Mouse (Mus musculus) liver, embryonic 16.5 days (tissue): ENCODE data around the gene Kazn. TPM values are rescaled to one million over a fixed set of nuclear protein-coding genes. Genes with fewer than 3 reads are reported as not detected.

Source experiments
- ATAC-seq: fragments of 200-750 bp; cut with Nextera tagmentation; 2 replicates; pipeline ENCODE4 v1.8.0; 2017; ENCODE audit warnings: low read depth, mild to moderate bottlenecking, moderate number of reproducible peaks, moderate library complexity
- H3K27ac ChIP-seq: fragments of 300-500 bp; sonication (generic); 2 replicates; pipeline ENCODE4 v1.5.1; 2014; ENCODE audit warnings: mild to moderate bottlenecking, low read length
- H3K27me3 ChIP-seq: fragments of 300-500 bp; sonication (generic); 2 replicates; pipeline ENCODE4 v1.6.1; 2014; ENCODE audit warnings: low read depth, low read length, mixed read lengths; ENCODE audit not compliant: control insufficient read depth, insufficient read depth
- H3K36me3 ChIP-seq: fragments of 300-500 bp; sonication (generic); 2 replicates; pipeline ENCODE4 v1.6.1; 2014; ENCODE audit warnings: mild to moderate bottlenecking; ENCODE audit not compliant: control insufficient read depth, insufficient read depth
- H3K4me1 ChIP-seq: fragments of 300-500 bp; sonication (generic); 2 replicates; pipeline ENCODE4 v1.6.1; 2014; ENCODE audit warnings: low read depth, low read length, mixed read lengths; ENCODE audit not compliant: control insufficient read depth
- H3K4me2 ChIP-seq: fragments of 300-500 bp; sonication (generic); 2 replicates; pipeline ENCODE4 v1.6.1; 2014; ENCODE audit warnings: low read depth, low read length, mixed read lengths
- H3K4me3 ChIP-seq: fragments of 300-500 bp; sonication (generic); 2 replicates; pipeline ENCODE4 v1.5.1; 2014; ENCODE audit warnings: low read depth, mild to moderate bottlenecking, low read length
- H3K9ac ChIP-seq: fragments of 300-500 bp; sonication (generic); 2 replicates; pipeline ENCODE4 v1.6.1; 2014; ENCODE audit warnings: low read depth, low read length
- H3K9me3 ChIP-seq: fragments of 300-500 bp; sonication (generic); replicated peaks from 2 replicates; pipeline ENCODE4 v1.6.1; 2016; ENCODE audit warnings: low read length; ENCODE audit not compliant: control insufficient read depth
- WGBS: fragments of 180-500 bp; shearing (Covaris S2); extraction: QIAGEN DNeasy Blood & Tissue Kit; methylation state at CpG from one replicate; pipeline ENCODE4 v1.1.7; 2014; ENCODE audit not compliant: insufficient replicate concordance; 5-methylcytosine and 5-hydroxymethylcytosine counted together
- polyA plus RNA-seq: library from polyadenylated mRNA; unstranded; fragments of >200 nt; fragmentation: Nextera tagmentation; extraction: Ambion mirVana; gene quantifications from 2 replicates; pipeline ENCODE4 v1.2.1, GENCODE M21; 2015

Kazn gene
- polyA plus RNA-seq, 1 experiment from 2014 or later, result 0.37 TPM

DNA sequence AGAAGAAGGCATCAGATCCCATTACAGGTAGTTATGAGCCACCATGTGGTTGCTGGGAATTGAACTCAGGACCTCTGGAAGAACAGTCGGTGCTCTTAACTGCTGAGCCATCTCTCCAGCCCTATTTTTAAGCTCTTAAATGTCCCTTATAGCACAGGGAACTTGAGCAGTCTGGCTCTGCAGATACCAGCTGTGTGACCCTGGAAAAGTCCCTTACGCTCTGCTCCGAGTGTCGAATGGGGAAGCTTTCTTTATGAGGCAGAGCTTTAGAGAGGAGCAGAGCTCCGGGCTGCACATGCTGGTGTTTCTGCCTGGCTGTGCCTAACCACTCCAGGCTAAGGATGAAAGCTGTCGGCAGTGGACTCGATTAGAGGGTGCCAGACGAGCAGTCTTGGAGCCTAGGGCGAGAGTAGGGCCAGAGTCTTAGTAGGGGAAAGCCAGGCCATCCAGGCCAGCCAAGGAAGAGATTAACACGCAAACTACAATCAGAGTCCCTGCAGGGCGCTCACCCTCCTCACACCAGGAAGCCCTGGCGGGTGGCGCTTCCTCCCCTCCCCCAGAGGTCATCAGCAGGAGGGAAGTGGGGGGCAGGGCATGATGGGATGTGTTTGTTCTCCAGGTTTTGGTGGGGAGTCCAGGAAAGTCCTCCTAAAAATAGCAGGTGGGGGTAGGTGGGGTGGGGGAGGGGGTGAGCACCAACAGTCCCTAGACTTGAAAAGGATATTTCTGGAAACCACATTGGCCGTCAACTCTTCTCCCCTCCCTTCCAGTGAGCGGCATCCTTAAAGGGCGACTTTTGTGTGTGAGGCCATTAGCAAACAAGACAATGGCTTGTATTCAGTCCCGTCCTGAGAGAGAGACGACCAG lies 73.1 kb downstream of the Kazn start:
- Histone ChIP-seq H3K27ac (no peak overlapping the region; the same call in 1 of the 2 replicates), H3K9me3 (no peaks in the 10 kb centered on the region), H3K4me2 (peak overlapping the region; percentile 20; the same call in 1 of the 2 replicates), H3K4me3 (no peak overlapping the region), H3K9ac (no peak overlapping the region), H3K36me3 (no peaks in the 10 kb centered on the region), H3K27me3 (no peaks in the 10 kb centered on the region), H3K4me1 (peaks cover 3% of the 10 kb centered on the region)
- ATAC-seq, result peak; percentile 60
- 11% methylated on average over 18 of the region's 18 CpGs for WGBS

DNA sequence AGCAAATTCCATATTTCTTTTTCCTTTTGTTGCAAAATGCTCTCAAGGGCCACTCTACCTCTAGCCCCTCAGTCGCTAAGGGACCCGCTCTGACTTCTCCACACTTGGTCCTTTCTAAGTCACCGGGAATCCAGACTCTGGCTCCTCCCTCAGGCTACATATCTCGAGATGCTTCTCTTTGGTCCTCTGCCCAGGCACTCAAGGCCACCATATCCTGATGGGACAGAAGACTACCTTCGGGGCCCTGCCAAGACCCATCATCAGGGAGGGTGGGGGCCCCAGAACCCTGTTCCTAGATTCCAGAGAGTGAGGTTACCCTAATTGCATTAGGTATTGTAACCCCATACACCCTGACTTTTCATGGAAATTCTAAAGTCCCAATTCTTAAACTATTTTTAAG lies 73.8 kb downstream of the Kazn start:
- Histone ChIP-seq H3K36me3 (no peaks in the 10 kb centered on the region), H3K4me2 (no peak overlapping the region), H3K9me3 (no peaks in the 10 kb centered on the region), H3K27ac (no peak overlapping the region), H3K9ac (no peak overlapping the region), H3K27me3 (no peaks in the 10 kb centered on the region), H3K4me3 (no peak overlapping the region), H3K4me1 (peaks cover 3% of the 10 kb centered on the region)
- no peak for ATAC-seq
- WGBS, result 49% methylated on average over 5 of the region's 5 CpGs

DNA sequence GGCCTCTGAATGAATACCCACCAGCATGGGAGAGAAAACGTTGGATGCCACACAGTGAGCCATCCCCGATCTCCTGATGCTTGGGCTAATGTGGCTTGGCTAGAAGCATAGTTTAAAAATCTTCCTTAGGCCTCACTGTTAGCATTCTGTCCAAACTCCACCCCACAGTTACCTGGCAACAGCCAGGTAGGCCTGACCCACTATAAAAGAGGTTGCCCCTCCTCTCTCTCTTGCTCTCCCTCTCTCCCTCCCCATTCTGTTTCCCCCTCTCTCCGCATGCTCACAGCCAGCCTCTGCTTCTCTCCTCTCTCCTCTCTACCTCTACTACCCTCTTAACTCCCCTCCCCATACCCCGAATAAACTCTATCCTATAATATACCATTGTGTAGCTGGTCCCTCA lies 74.8 kb downstream of the Kazn start:
- Histone ChIP-seq H3K4me2 (no peak overlapping the region), H3K27me3 (no peaks in the 10 kb centered on the region), H3K4me1 (peaks cover 3% of the 10 kb centered on the region), H3K9ac (no peak overlapping the region), H3K4me3 (no peak overlapping the region), H3K36me3 (no peaks in the 10 kb centered on the region), H3K9me3 (no peaks in the 10 kb centered on the region), H3K27ac (no peak overlapping the region)
- no peak for ATAC-seq
- WGBS, result 51% methylated on average over 4 of the region's 4 CpGs

DNA sequence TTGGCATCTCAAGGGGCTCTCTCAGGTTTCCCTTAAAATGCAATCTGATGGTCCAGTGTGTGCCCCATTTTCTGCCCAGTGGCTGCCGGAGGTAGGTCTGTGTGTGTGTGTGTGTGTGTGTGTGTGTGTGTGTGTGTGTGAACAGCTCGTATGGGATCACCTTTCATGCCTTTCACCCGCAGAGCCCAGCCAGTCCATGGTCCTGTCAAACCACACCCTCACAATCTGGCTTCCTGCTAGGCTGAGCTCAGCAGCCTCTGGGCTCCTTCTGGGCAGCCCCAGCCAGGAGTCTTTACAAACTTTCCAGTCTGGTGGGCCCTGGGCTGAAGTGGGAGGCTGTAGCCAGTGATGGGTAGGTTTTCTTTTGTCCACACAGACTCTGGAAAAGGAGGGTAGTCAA lies 75.3 kb downstream of the Kazn start:
- Histone ChIP-seq H3K4me3 (no peak overlapping the region), H3K9ac (no peak overlapping the region), H3K27me3 (no peaks in the 10 kb centered on the region), H3K27ac (no peak overlapping the region), H3K36me3 (no peaks in the 10 kb centered on the region), H3K9me3 (no peaks in the 10 kb centered on the region), H3K4me1 (peaks cover 3% of the 10 kb centered on the region), H3K4me2 (no peak overlapping the region)
- no peak for ATAC-seq
- 41% methylated on average over 3 of the region's 3 CpGs for WGBS

DNA sequence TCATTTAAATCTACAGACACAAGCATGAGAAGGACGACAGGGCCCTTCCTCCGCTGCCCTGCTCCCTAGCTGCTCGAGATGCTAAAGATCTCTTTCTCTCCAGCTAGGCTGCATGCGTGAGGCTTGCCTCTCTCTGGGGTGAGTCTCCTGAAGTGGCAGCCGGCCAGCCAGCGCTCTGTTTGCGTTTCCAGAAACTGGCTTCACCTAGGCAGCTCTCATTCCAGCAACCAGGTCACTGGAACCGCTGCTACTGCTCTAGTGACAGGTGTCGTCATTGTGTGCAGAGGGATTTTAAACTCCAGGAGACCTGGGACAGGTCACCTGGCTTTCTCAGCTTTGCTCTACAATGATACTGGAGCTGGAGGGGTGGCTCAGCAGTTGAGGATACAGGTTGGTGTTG lies 76.5 kb downstream of the Kazn start:
- Histone ChIP-seq H3K9me3 (no peaks in the 10 kb centered on the region), H3K4me2 (no peak overlapping the region), H3K27me3 (no peaks in the 10 kb centered on the region), H3K9ac (no peak overlapping the region), H3K27ac (no peak overlapping the region), H3K36me3 (no peaks in the 10 kb centered on the region), H3K4me1 (peaks cover 3% of the 10 kb centered on the region), H3K4me3 (no peak overlapping the region)
- peak; percentile 69 for ATAC-seq
- 67% methylated on average over 9 of the region's 9 CpGs for WGBS

DNA sequence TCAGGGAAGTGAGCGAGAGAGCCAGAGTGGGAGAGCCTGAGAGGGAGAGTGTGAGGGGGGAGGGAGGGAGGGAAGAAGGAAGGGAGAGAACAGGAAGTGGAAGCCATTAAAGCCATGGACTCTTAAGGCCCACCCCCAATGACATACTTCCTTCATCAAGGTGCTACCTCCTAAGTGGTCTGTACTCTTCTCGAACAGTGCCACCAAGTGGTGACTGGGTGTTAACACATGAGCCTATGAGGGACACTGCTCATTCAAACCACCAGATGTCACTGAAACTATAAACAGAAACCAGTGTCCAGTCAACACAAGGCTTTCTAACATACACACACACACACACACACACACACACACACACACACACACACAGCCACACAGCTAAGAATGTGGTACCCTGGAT lies 77.1 kb downstream of the Kazn start:
- Histone ChIP-seq H3K27ac (no peak overlapping the region), H3K4me2 (no peak overlapping the region), H3K9me3 (no peaks in the 10 kb centered on the region), H3K4me3 (no peak overlapping the region), H3K27me3 (no peaks in the 10 kb centered on the region), H3K36me3 (no peaks in the 10 kb centered on the region), H3K9ac (no peak overlapping the region), H3K4me1 (peaks cover 3% of the 10 kb centered on the region)
- ATAC-seq, result no peak
- 57% methylated on average over 2 of the region's 2 CpGs for WGBS

DNA sequence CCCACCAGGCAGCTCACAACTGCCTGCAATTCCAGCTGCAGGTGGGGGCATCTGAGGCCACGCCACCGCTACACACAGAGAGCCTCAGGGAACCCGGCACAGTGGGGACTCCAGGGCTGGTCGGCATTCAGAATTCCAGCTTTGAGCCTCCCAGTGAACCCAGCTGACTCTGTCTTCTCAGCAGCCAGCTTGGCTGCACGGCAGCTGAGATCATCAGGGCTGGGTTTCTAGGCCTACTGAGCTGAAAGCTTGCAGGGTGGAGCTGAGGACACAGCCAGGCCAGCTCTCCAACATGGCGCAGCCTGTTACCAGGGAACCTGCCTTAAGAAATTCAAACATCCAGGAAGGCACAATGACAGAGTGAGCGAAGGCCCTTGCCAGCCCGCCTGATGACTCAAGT lies 79.2 kb downstream of the Kazn start:
- 75% methylated on average over 8 of the region's 8 CpGs for WGBS
- H3K27ac ChIP-seq, result no peak overlapping the region
- no peak for ATAC-seq
- no peaks in the 10 kb centered on the region for H3K27me3 ChIP-seq
- H3K9ac ChIP-seq, result no peak overlapping the region
- no peaks in the 10 kb centered on the region for H3K9me3 ChIP-seq
- H3K4me1 ChIP-seq, result no peaks in the 10 kb centered on the region
- H3K36me3 ChIP-seq, result no peaks in the 10 kb centered on the region
- H3K4me2 ChIP-seq, result no peak overlapping the region
- H3K4me3 ChIP-seq, result no peak overlapping the region

DNA sequence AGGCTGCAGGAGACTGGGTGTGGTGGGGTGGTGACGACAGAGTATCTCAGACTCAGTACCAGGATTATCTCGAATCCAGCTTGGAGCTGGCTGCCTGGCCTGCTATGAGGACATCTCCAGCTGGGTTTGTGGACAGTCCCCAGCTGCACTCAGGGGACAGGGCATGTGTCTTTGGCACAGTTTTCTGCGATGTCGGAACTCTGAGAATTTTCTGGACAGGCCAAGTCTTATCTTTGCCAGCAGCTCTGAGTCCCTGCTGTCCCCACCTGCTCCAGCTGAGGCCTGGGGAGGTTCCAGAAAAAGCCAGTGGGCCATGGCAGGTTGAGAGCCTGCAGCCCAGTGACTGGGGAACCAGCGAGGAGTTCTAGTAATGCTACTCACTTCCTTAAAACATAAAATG lies 82.7 kb downstream of the Kazn start:
- ATAC-seq, result no peak
- no peaks in the 10 kb centered on the region for H3K4me1 ChIP-seq
- no peak overlapping the region for H3K4me2 ChIP-seq
- H3K9ac ChIP-seq, result no peak overlapping the region
- no peaks in the 10 kb centered on the region for H3K27me3 ChIP-seq
- 57% methylated on average over 5 of the region's 5 CpGs for WGBS
- no peak overlapping the region for H3K4me3 ChIP-seq
- no peak overlapping the region for H3K27ac ChIP-seq
- H3K9me3 ChIP-seq, result no peaks in the 10 kb centered on the region
- no peaks in the 10 kb centered on the region for H3K36me3 ChIP-seq

DNA sequence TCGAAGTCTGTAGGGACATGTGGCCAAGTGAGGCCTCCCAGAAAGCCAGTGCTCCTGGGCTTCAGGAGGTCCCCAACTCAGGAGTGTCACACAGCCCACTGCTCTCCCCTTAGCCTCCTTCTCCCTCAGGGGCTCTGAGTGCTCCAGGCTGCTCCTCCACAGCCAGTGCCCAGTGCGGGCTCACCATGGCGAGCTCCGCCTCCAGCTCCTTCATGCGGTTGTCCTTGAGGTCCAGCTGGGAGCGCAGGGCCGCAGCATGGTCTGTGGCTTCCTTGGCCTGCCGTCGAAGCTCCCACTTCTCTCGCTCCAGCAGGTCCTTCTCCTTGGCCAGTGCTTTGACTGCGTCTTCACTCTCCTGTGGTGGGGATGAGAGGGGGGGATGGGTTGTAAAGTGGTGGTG lies 85.0 kb downstream of the Kazn start:
- H3K27ac ChIP-seq, result no peak overlapping the region
- no peak overlapping the region for H3K4me3 ChIP-seq
- no peaks in the 10 kb centered on the region for H3K36me3 ChIP-seq
- H3K4me2 ChIP-seq, result no peak overlapping the region
- H3K9me3 ChIP-seq, result no peaks in the 10 kb centered on the region
- ATAC-seq, result no peak
- H3K27me3 ChIP-seq, result no peaks in the 10 kb centered on the region
- 66% methylated on average over 11 of the region's 11 CpGs for WGBS
- no peak overlapping the region for H3K9ac ChIP-seq
- H3K4me1 ChIP-seq, result no peaks in the 10 kb centered on the region
